Mouse (Mus musculus): ENCODE results near the gene Cdk2ap2. TPM values are rescaled to one million over a fixed set of nuclear protein-coding genes. Genes with fewer than 3 reads are reported as not detected.
"Not testable (repeated sequence)": the region's sequence is repeated elsewhere in the genome, so short reads cannot be mapped to it uniquely, and the experiment has no call there.

Gene Cdk2ap2
- polyA plus RNA-seq, 1 experiment = 200 TPM

DNA sequence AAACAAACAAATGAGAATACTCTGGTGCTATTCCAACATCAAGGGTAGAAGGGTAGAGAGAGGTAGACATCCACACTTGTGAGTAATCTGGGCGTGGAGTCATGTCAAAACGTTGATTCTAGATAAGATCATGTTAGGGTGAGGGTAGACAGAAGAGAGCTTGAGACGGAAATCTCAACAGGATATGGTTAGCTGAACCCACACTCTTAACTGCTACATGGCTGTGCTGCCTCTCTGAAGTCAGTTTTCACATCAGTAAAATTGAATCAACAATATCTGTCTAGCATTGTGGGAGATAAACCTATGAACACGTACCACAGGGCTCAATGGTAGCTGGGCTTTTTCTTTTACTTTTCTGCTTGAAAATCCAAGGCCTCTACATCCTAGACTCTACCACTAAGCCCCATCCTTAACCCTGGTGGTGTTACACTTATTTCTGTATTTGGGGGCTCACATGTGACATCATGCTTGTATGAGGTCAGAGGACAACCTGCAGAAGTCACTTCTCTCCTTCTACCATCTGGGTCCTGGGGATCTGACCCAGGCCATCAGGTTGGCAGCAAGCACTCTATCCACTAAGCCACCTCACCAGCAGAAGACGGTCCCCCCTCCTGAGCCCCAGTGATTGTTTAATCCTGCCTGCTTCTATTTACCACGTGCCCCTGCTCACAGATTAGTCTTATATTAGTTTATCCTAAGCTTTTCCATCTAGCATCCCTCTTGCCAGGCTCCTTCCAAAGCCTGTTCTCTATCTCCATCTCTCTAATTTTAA lies 22.9 kb downstream of the Cdk2ap2 start:
- H3K4me1 ChIP-seq (ENCODE audit: control insufficient read depth, insufficient read depth, low read length) = peaks cover 5% of the 10 kb centered on the region; the same call in 1 of the 2 replicates
- WGBS = 59% methylated on average over 6 of the region's 6 CpGs
- TF ChIP-seq POLR2A (IDR thresholded peaks at IDR 0.05; ENCODE audit: borderline replicate concordance, extremely low read depth, low read depth, low read length) (no peak), CTCF (IDR thresholded peaks at IDR 0.05; ENCODE audit: insufficient read depth, low read length) (no peak)
- DNase-seq = no peak
- H3K4me3 ChIP-seq (replicated peaks; ENCODE audit: extremely low read depth, low read depth, low read length) = no peak overlapping the region

DNA sequence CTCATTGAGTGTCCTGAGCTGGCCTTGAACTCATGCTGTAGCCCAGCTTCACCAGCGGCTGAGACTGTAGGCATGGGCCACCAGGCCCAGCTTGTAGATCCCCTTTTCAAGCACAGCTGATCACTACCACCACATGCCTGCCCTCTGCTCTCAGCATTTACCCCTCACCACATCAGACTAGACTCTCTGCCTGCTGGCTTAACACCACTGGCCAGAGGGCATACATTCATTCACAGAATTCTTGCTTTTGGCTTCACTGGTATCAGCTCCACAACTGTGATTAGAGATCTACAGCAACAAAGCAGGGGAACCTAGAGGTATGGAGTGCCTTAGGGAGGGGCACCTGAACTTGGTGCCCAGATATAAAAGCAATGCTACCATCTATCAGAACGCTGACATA lies 23.5 kb downstream of the Cdk2ap2 start:
- WGBS = 92% methylated on average over 2 of the region's 2 CpGs
- H3K4me3 ChIP-seq (replicated peaks; ENCODE audit: extremely low read depth, low read depth, low read length) = no peak overlapping the region
- DNase-seq = no peak
- H3K4me1 ChIP-seq (ENCODE audit: control insufficient read depth, insufficient read depth, low read length) = peaks cover 8% of the 10 kb centered on the region; the same call in 1 of the 2 replicates
- TF ChIP-seq POLR2A (IDR thresholded peaks at IDR 0.05; ENCODE audit: borderline replicate concordance, extremely low read depth, low read depth, low read length) (no peak), CTCF (IDR thresholded peaks at IDR 0.05; ENCODE audit: insufficient read depth, low read length) (no peak)

DNA sequence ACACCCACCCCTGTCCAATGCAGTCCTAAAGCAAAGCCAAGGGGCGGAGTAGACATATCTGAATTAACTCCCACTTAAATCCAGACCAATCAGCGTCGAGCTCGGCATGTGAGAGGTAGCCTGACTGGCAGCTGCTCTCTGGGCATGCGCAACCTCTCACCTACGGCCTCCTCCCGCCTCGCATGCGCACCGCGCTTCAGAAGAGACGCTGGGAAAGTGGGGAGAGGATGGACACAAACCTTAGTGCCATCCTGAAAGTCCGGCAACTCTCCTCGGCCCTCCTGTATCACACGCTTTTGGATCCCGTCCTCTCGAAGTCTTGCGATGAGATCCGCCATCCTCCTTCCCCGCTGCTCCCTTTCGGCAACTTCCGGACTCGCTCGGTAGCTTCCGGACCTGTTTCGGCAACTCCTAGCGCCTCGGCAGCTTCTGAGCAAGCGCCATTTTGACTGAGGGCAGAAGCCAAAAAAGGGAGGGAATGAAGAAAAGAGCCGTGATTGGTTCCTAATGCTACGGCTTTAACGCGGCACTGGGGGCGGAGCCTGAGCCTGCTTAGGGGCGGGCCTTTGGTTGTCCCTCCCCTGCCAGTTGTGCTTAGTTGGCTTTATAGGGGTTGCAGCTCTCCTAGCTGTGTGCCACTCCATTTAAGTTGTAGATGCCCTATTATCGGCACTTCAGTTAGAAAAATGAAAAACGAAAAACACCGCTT lies 24.3 kb downstream of the Cdk2ap2 start:
- peak; percentile 98 for DNase-seq
- H3K4me1 ChIP-seq (ENCODE audit: control insufficient read depth, insufficient read depth, low read length) = peaks cover 8% of the 10 kb centered on the region; the same call in 1 of the 2 replicates
- H3K4me3 ChIP-seq (replicated peaks; ENCODE audit: extremely low read depth, low read depth, low read length) = peak overlapping the region; percentile 90
- 0 out of 2 replicates have a peak, but pooled peaks have one; percentile 4 for TF ChIP-seq CTCF (IDR thresholded peaks at IDR 0.05; ENCODE audit: insufficient read depth, low read length)
- TF ChIP-seq POLR2A (IDR thresholded peaks at IDR 0.05; ENCODE audit: borderline replicate concordance, extremely low read depth, low read depth, low read length) = peak; percentile 93
- 1% methylated on average over 38 of the region's 38 CpGs for WGBS

DNA sequence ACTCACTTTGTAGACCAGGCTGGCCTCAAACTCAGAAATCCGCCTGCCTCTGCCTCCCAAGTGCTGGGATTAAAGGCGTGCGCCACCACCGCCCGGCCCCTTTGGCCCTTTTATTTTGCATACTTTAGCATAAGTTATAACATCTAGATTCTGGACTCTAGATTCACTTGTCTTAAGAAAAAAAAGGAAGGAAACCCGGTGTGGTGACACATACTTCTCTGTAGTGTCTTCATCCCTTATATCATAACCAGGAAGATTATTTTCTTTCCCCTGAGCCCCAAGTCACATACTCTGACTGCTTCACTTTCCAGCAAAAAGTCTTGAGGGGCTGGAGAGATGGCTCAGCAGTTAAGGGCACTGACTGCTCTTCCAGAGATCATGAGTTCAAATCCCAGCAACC lies 24.9 kb downstream of the Cdk2ap2 start:
- 53% methylated on average over 6 of the region's 6 CpGs for WGBS
- not testable (repeated sequence) for DNase-seq; H3K4me3 ChIP-seq (replicated peaks; ENCODE audit: extremely low read depth, low read depth, low read length)
- peaks cover 13% of the 10 kb centered on the region; the same call in 1 of the 2 replicates for H3K4me1 ChIP-seq (ENCODE audit: control insufficient read depth, insufficient read depth, low read length)

DNA sequence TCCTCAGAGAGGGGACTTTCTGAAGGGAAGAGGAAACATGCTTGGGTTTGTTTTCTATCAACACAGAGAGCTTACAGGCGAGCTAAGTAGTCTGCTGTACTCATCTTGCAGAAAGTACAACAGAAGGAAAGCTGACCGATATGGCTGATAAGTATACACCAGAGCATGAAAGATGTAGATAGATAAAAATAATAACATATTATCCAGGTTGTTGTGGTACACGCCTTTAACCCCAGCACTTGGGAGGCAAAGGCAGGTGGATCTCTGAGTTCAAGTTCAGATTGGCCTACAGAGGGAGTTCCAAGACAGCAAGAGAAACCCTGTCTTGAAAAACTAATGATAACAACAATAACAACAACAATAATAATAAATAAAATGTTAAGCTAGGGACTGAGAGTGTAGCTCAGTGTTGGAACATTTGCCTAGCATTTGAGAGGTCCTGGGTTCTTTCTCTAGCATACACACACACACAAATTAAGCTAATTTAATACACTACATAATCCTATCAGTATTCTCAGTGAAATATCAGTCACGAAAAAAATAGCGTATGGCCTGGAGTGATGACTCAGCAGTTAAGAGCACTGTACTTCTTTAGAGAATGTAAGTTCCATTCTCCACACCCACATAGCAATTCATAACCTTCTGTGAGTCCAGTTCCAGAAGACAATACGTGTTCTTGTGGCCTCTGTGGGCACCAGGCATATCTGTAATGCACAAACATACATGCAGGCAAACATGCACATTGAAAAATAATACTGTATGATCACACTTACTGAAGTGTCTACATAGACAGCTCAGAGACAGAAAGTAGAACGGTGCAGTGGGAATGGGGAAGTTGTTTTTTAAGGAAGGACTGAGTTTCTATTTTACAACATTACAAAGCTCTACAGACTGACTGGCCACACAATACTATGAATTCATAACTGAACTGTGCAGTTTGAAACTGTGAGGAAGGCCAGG lies 25.7 kb downstream of the Cdk2ap2 start:
- H3K4me1 ChIP-seq (ENCODE audit: control insufficient read depth, insufficient read depth, low read length) = peaks cover 15% of the 10 kb centered on the region; the same call in 1 of the 2 replicates
- DNase-seq = no peak
- TF ChIP-seq POLR2A (IDR thresholded peaks at IDR 0.05; ENCODE audit: borderline replicate concordance, extremely low read depth, low read depth, low read length) (no peak), CTCF (IDR thresholded peaks at IDR 0.05; ENCODE audit: insufficient read depth, low read length) (no peak)
- 68% methylated on average over 7 of the region's 7 CpGs for WGBS
- H3K4me3 ChIP-seq (replicated peaks; ENCODE audit: extremely low read depth, low read depth, low read length) = no peak overlapping the region

DNA sequence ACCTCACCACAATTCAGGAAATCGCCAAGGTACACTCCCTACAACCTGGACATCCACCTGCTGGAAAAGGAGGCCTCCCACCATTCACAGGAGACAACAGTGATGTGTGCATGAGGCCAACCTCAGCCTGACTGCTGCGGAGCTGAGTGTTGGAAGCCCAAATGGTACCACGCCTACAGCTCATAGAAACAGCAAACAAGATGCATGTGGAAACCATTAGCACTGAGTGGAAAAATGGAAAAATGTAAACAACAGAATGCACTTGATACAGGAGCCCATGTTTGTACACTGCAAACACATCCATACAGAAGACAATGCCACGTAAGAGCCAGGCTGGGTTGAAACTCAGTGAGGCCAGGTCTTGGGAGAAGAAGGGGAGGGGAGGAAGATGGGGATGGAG lies 27.4 kb downstream of the Cdk2ap2 start:
- H3K4me1 ChIP-seq (ENCODE audit: control insufficient read depth, insufficient read depth, low read length) = peaks cover 15% of the 10 kb centered on the region; the same call in 1 of the 2 replicates
- TF ChIP-seq CTCF (IDR thresholded peaks at IDR 0.05; ENCODE audit: insufficient read depth, low read length) (no peak), POLR2A (IDR thresholded peaks at IDR 0.05; ENCODE audit: borderline replicate concordance, extremely low read depth, low read depth, low read length) (no peak)
- no peak for DNase-seq
- no peak overlapping the region for H3K4me3 ChIP-seq (replicated peaks; ENCODE audit: extremely low read depth, low read depth, low read length)
- WGBS = 70% methylated on average over 4 of the region's 4 CpGs

DNA sequence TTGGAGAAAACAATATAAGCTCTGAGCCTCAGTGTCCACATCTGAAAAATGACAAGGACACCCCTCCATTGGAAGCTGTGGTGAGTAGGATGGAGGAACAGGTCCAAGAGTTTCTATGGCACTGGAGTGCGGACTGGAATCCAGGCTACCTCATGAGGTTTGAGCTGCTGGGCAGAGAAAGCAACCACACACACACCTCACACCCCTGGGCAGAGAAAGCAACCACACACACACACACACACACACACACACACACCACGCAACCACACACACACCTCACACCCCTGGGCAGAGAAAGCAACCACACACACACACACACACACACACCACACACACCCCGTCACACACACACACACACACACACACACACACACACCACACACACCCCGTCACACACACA lies 28.3 kb downstream of the Cdk2ap2 start:
- DNase-seq = not testable (repeated sequence)
- WGBS = 5% methylated on average over 4 of the region's 4 CpGs
- H3K4me1 ChIP-seq (ENCODE audit: control insufficient read depth, insufficient read depth, low read length) = peaks cover 15% of the 10 kb centered on the region; the same call in 1 of the 2 replicates

DNA sequence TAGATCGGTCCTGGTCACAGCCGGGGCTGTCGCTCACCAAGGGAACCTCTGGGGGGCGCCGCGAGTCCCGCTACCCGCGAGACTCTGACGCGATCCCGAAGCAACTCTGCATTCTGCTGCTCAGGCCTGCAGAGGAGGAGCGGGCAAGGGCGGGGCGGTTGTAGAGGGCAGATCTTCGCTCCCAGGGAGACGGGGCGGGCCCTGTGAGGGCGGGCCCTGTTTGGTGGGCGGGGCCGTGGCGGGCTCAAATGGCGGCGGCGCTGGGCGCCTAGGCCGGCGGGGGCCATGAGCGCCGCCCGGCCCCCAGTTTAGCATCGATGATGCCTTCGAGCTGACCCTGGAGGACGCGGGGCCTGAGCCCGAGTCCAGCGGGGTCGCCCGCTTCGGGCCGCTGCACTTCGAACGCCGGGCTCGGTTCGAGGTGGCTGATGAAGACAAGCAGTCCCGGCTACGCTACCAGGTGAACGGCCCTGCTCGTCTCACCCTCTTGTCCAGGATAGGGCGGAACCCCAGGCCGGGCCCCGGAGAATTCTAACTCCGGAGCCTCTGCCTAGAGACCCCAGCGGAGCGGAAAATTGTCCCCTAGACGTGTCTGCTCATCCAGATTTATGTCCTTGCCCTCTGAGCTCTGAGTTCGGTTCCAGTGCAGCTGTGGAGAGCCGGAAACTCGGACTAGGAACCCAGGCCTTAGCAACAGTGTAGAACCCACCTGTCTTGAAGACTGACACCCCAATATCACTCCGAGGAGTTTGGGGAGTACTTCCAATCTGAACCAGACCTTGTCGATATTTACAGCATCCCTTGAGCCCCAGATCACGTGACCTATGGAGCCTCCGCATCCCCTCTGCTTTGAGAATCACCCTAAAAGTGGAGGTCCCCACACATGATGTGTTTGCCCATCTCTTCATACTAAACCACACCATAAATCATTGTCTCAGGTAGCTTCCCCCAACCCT lies 29.0 kb downstream of the Cdk2ap2 start, which contains the start of gene Aip:
Aip (minus strand) TSS at position 118 of the 956 bp plus-strand sequence.
- peak; percentile 96 for DNase-seq
- H3K4me3 ChIP-seq (replicated peaks; ENCODE audit: extremely low read depth, low read depth, low read length) = peak within 1 kb of the TSS; percentile 78
- WGBS = 1% methylated on average over 61 of the region's 64 CpGs

More for the DNA sequence above, 28.3 kb downstream of the Cdk2ap2 start:
- H3K4me3 ChIP-seq (replicated peaks; ENCODE audit: extremely low read depth, low read depth, low read length) = peak overlapping the region; percentile 55

More for the DNA sequence above, 29.0 kb downstream of the Cdk2ap2 start, which contains the start of gene Aip:
- 0 out of 2 replicates have a peak, but pooled peaks have one; percentile 35 for TF ChIP-seq POLR2A (IDR thresholded peaks at IDR 0.05; ENCODE audit: borderline replicate concordance, extremely low read depth, low read depth, low read length)
- TF ChIP-seq CTCF (IDR thresholded peaks at IDR 0.05; ENCODE audit: insufficient read depth, low read length) = peak; percentile 37
- H3K4me1 ChIP-seq (ENCODE audit: control insufficient read depth, insufficient read depth, low read length) = peaks cover 10% of the 10 kb centered on the region; the same call in 1 of the 2 replicates
